Mouse (Mus musculus): ENCODE measurements at regions not wholly inside any gene's neighbourhood (a gene's known extent, or its start where the extent isn't known, plus 50 kb on each side); places are given as distances from the start of the nearest gene placed in this dataset.

- H3K9me3 ChIP-seq (replicated peaks): no peaks in the 10 kb centered on the region
- H3K36me3 ChIP-seq (ENCODE audit: poor library complexity, severe bottlenecking): no peaks in the 10 kb centered on the region
- peaks cover 10% of the 10 kb centered on the region; the same call in 1 of the 2 replicates for H3K4me1 ChIP-seq
- WGBS: 87% methylated on average over 5 of the region's 5 CpGs
- H3K27me3 ChIP-seq: no peaks in the 10 kb centered on the region
- no peak overlapping the region for H3K9ac ChIP-seq
- H3K4me2 ChIP-seq: no peak overlapping the region
- no peak for ATAC-seq
- no peak overlapping the region for H3K27ac ChIP-seq
- no peak overlapping the region for H3K4me3 ChIP-seq
Measured at GRCm38 (mm10) chr1:90395331-90396016, 191.7 kb downstream of the Ackr3 start.

GRCm38 (mm10) chr1:90396660-90397059 lies 192.9 kb downstream of the Ackr3 start:
- no peak overlapping the region for H3K4me2 ChIP-seq
- no peak for ATAC-seq

GRCm38 (mm10) chr1:90397355-90397754 lies 193.6 kb downstream of the Ackr3 start:
- Histone ChIP-seq H3K27me3 (no peaks in the 10 kb centered on the region), H3K27ac (peak overlapping the region; percentile 51; the same call in 1 of the 2 replicates), H3K4me2 (no peak overlapping the region), H3K4me1 (peaks cover 10% of the 10 kb centered on the region; the same call in 1 of the 2 replicates), H3K9me3 (replicated peaks) (no peaks in the 10 kb centered on the region), H3K9ac (no peak overlapping the region), H3K4me3 (no peak overlapping the region), H3K36me3 (ENCODE audit: poor library complexity, severe bottlenecking) (no peaks in the 10 kb centered on the region)
- 25% methylated on average over 5 of the region's 5 CpGs for WGBS
- ATAC-seq: no peak

More at GRCm38 (mm10) chr1:90396660-90397059, 192.9 kb downstream of the Ackr3 start:
- 58% methylated on average over 1 of the region's 1 CpGs for WGBS
- Histone ChIP-seq H3K36me3 (ENCODE audit: poor library complexity, severe bottlenecking) (no peaks in the 10 kb centered on the region), H3K27ac (no peak overlapping the region), H3K9me3 (replicated peaks) (no peaks in the 10 kb centered on the region), H3K9ac (no peak overlapping the region), H3K4me1 (peaks cover 10% of the 10 kb centered on the region; the same call in 1 of the 2 replicates), H3K4me3 (no peak overlapping the region), H3K27me3 (no peaks in the 10 kb centered on the region)

GRCm38 (mm10) chr1:90398396-90398975 lies 194.7 kb downstream of the Ackr3 start:
- Histone ChIP-seq H3K4me1 (peaks cover 10% of the 10 kb centered on the region; the same call in 1 of the 2 replicates), H3K36me3 (ENCODE audit: poor library complexity, severe bottlenecking) (no peaks in the 10 kb centered on the region), H3K9ac (no peak overlapping the region), H3K9me3 (replicated peaks) (no peaks in the 10 kb centered on the region), H3K4me2 (no peak overlapping the region), H3K27me3 (no peaks in the 10 kb centered on the region), H3K27ac (no peak overlapping the region), H3K4me3 (no peak overlapping the region)
- no peak for ATAC-seq
- WGBS: 89% methylated on average over 15 of the region's 15 CpGs

GRCm38 (mm10) chr1:90403057-90403456 lies 199.3 kb downstream of the Ackr3 start:
- ATAC-seq: no peak
- no peak overlapping the region for H3K9ac ChIP-seq
- no peak overlapping the region for H3K4me3 ChIP-seq
- no peak overlapping the region for H3K4me2 ChIP-seq
- 65% methylated on average over 6 of the region's 6 CpGs for WGBS
- H3K9me3 ChIP-seq (replicated peaks): no peaks in the 10 kb centered on the region
- H3K27ac ChIP-seq: no peak overlapping the region
- 0 out of 2 replicates have a peak, but pooled peaks cover 6% of the 10 kb centered on the region for H3K4me1 ChIP-seq
- H3K36me3 ChIP-seq (ENCODE audit: poor library complexity, severe bottlenecking): no peaks in the 10 kb centered on the region
- no peaks in the 10 kb centered on the region for H3K27me3 ChIP-seq

GRCm38 (mm10) chr1:90404717-90405487 lies 197.9 kb upstream of the Cops8 start:
- ATAC-seq: no peak
- Histone ChIP-seq H3K27me3 (no peaks in the 10 kb centered on the region), H3K27ac (no peak overlapping the region)

GRCm38 (mm10) chr1:90406663-90407062 lies 196.1 kb upstream of the Cops8 start:
- 90% methylated on average over 6 of the region's 6 CpGs for WGBS
- no peak overlapping the region for H3K9ac ChIP-seq
- no peak overlapping the region for H3K4me2 ChIP-seq
- no peak for ATAC-seq
- H3K27me3 ChIP-seq: no peaks in the 10 kb centered on the region
- no peak overlapping the region for H3K27ac ChIP-seq
- H3K4me3 ChIP-seq: no peak overlapping the region
- H3K4me1 ChIP-seq: 0 out of 2 replicates have a peak, but pooled peaks cover 6% of the 10 kb centered on the region
- H3K36me3 ChIP-seq (ENCODE audit: poor library complexity, severe bottlenecking): no peaks in the 10 kb centered on the region
- no peaks in the 10 kb centered on the region for H3K9me3 ChIP-seq (replicated peaks)

More at GRCm38 (mm10) chr1:90404717-90405487, 197.9 kb upstream of the Cops8 start:
- 0 out of 2 replicates have a peak, but pooled peaks cover 6% of the 10 kb centered on the region for H3K4me1 ChIP-seq
- H3K36me3 ChIP-seq (ENCODE audit: poor library complexity, severe bottlenecking): no peaks in the 10 kb centered on the region
- no peaks in the 10 kb centered on the region for H3K9me3 ChIP-seq (replicated peaks)
- no peak overlapping the region for H3K9ac ChIP-seq
- 39% methylated on average over 6 of the region's 6 CpGs for WGBS
- H3K4me2 ChIP-seq: no peak overlapping the region
- H3K4me3 ChIP-seq: no peak overlapping the region

GRCm38 (mm10) chr1:90408504-90409215 lies 194.1 kb upstream of the Cops8 start:
- Histone ChIP-seq H3K36me3 (ENCODE audit: poor library complexity, severe bottlenecking) (no peaks in the 10 kb centered on the region), H3K27me3 (no peaks in the 10 kb centered on the region), H3K4me1 (peaks cover 13% of the 10 kb centered on the region; the same call in 1 of the 2 replicates), H3K9me3 (replicated peaks) (no peaks in the 10 kb centered on the region), H3K27ac (no peak overlapping the region), H3K9ac (no peak overlapping the region), H3K4me3 (no peak overlapping the region), H3K4me2 (no peak overlapping the region)
- no peak for ATAC-seq
- WGBS: 86% methylated on average over 16 of the region's 16 CpGs

GRCm38 (mm10) chr1:90409236-90409635 lies 193.5 kb upstream of the Cops8 start:
- no peak overlapping the region for H3K4me3 ChIP-seq
- H3K4me2 ChIP-seq: no peak overlapping the region
- WGBS: 88% methylated on average over 3 of the region's 3 CpGs
- no peaks in the 10 kb centered on the region for H3K27me3 ChIP-seq
- H3K4me1 ChIP-seq: peaks cover 13% of the 10 kb centered on the region; the same call in 1 of the 2 replicates
- no peak overlapping the region for H3K9ac ChIP-seq
- H3K9me3 ChIP-seq (replicated peaks): no peaks in the 10 kb centered on the region
- no peaks in the 10 kb centered on the region for H3K36me3 ChIP-seq (ENCODE audit: poor library complexity, severe bottlenecking)
- H3K27ac ChIP-seq: no peak overlapping the region
- no peak for ATAC-seq

GRCm38 (mm10) chr1:90412511-90413045 lies 190.2 kb upstream of the Cops8 start:
- Histone ChIP-seq H3K27ac (no peak overlapping the region), H3K36me3 (ENCODE audit: poor library complexity, severe bottlenecking) (no peaks in the 10 kb centered on the region), H3K4me3 (no peak overlapping the region), H3K9ac (no peak overlapping the region), H3K4me1 (peaks cover 7% of the 10 kb centered on the region; the same call in 1 of the 2 replicates), H3K4me2 (no peak overlapping the region), H3K9me3 (replicated peaks) (no peaks in the 10 kb centered on the region), H3K27me3 (no peaks in the 10 kb centered on the region)
- no peak for ATAC-seq
- WGBS: 26% methylated on average over 9 of the region's 9 CpGs

- no peak overlapping the region for H3K9ac ChIP-seq
- WGBS: 91% methylated on average over 4 of the region's 4 CpGs
- ATAC-seq: no peak
Measured at GRCm38 (mm10) chr1:90414751-90415150, 188.0 kb upstream of the Cops8 start.

More at GRCm38 (mm10) chr1:90414751-90415150, 188.0 kb upstream of the Cops8 start:
- H3K36me3 ChIP-seq (ENCODE audit: poor library complexity, severe bottlenecking): no peaks in the 10 kb centered on the region
- H3K4me1 ChIP-seq: peaks cover 7% of the 10 kb centered on the region; the same call in 1 of the 2 replicates
- H3K9me3 ChIP-seq (replicated peaks): no peaks in the 10 kb centered on the region
- H3K27me3 ChIP-seq: no peaks in the 10 kb centered on the region
- no peak overlapping the region for H3K4me2 ChIP-seq
- no peak overlapping the region for H3K4me3 ChIP-seq
- no peak overlapping the region for H3K27ac ChIP-seq

Data from forebrain, embryonic 13.5 days (tissue).